Mouse (Mus musculus): ENCODE data around the gene Ddx47.

GRCm38 (mm10) chr6:135060728-135061127, 49.3 kb downstream of the Ddx47 start:
- TF ChIP-seq CTCF (IDR thresholded peaks at IDR 0.05; ENCODE audit: low read depth, low read length) (no peak), POLR2AphosphoS5 (IDR thresholded peaks at IDR 0.05; ENCODE audit: insufficient replicate concordance, low read depth, low read length) (no peak), GATA1 (IDR thresholded peaks at IDR 0.05; ENCODE audit: borderline replicate concordance, low read length) (no peak), TAL1 (conservative IDR thresholded peaks at IDR 0.05; ENCODE audit: low read depth, low read length) (no peak), GATA2 (IDR thresholded peaks at IDR 0.05; ENCODE audit: borderline replicate concordance, low read depth, low read length) (no peak)

Data from G1E (cell line).